Mouse (Mus musculus) MN1 (cell line): ENCODE data around the gene Ppp1r37.
A peak's percentile ranks its signal among the peaks of the same experiment; 100 is the strongest.

ENCODE experiments used
- DNase-seq: peaks from one replicate; pipeline ENCODE4 v3.0.0-alpha.2; 2016; ENCODE audit warnings: low spot score

Ppp1r37 gene

DNA sequence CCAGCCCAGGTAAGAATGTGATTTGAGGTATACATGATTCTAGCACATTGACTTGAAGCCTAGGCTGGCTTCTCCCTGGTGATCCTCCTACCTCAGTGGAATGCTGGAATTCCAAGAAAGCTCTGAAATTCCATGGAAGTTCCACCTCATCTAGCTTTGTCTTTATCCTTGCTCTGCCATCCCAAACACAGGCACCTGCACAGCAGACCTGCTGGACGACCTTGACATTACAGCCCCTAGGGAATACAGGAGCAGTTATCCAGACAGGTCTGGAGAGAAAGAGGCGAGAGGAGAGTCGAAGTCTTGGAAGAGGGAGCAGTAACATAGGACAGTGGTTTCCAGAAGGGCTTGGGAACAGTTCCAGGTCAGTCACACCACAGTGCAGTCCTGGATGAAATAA is 6.8 kb upstream of the Ppp1r37 start:
- DNase-seq, result no peak

GRCm38 (mm10) chr7:19567426-19567825 is 4.5 kb upstream of the Ppp1r37 start:
- DNase-seq, result no peak

DNA sequence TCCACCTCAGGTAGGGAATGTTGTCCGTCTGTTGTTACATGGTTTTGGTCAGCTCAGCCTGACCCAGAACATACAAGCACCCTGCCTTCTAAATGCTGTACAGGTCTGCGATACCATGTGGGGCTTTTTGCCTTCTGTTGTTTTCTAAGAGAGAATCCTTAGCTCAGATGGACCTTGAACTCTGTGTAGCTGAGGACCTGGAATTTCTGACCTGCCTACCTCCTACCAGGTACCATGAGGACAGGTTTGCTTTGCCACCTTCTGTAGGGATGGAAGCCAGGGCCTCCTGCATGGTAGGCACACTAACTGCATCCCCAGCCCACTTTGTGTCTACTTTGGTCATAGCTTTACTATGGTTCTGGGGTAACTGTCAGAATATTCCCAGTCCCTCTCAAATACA is 2.9 kb upstream of the Ppp1r37 start:
- no peak for DNase-seq

DNA sequence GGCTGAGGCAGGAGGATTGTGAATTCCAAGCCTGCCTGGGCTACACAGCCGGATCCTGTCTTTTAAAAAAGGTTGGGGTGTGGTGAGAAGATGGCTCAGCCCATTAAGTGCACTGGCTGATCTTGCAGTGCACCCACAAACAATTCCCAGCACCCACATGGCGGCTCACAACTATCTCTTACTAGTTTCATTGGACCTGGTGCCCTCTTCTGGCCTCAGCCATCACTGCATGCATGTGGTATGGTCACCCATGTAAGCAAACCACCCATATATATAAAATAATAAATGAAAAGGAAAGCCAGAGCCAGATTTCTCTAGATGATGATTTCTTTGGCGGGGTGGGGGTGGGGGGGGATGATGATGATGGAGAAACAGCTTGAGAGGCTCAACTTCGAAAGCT is 1.6 kb upstream of the Ppp1r37 start:
- DNase-seq, result no peak

GRCm38 (mm10) chr7:19563884-19564283 is 1.0 kb upstream of the Ppp1r37 start:
- no peak for DNase-seq

- peak; percentile 82 for DNase-seq
These were observed 872 bp downstream of the Ppp1r37 start for GRCm38 (mm10) chr7:19561765-19562642.

GRCm38 (mm10) chr7:19561431-19561764 is 1.5 kb downstream of the Ppp1r37 start:
- no peak for DNase-seq

DNA sequence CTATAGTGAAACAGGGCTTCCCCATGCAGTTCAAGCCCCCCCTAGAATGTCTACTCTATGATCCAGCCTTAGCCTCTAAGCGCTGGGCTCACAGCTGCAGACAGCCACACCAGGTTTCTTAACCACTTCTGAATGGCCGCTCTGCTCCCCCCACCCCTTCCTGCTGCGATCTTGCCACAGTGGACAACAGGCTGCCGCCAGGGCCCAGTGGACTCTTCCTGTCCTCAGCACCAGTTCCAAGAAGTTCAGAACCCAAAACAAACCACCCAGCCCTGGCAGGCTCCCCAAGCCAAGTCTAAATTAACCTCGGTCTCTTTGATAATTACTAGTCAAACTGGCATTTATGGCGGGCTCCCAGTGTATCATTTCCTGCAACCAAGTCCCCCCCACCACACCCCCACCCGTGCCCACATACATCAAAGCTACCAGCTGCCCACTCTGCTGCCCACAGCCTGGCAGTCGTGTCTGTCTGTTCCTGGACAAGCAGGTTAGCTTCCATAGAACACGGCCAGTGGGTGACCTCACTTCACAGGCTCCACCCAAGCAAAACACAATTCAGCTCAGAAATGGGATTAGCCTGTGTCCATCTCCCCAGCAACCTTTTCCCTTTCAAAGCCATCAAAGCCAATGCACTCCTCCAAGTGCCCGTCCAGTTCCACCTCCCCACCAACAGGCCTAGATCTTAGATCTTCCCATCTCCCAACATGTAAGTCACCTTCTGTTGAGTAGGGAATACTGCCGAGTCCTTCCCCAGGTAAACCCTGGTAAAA is 2.2 kb downstream of the Ppp1r37 start:
- DNase-seq, result peak; percentile 19

DNA sequence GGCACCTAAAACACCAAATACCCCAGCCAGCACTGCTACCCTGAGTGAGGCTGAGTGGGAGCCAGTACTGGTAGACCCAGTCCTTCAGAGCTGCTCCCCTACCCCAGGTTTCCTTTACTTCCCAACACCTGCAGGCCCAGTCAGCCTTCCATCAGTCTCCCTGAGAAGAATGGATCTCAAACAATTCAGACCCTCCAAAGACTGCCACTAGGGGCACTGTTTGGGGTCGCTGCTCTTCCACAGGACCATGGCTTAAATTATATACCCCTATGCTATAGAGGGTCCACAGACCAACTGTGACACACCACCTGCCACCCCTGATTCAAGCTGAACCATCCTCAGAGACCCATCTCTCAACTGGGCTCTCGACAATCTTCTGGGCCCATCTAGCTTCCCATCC is 3.9 kb downstream of the Ppp1r37 start:
- DNase-seq, result no peak

GRCm38 (mm10) chr7:19557982-19558900 is 4.6 kb downstream of the Ppp1r37 start:
- no peak for DNase-seq

- no peak for DNase-seq
These were observed 5.8 kb downstream of the Ppp1r37 start for GRCm38 (mm10) chr7:19557086-19557485.

- no peak for DNase-seq
These were observed 8.7 kb downstream of the Ppp1r37 start for GRCm38 (mm10) chr7:19554168-19554567.

- no peak for DNase-seq
These were observed 10.4 kb downstream of the Ppp1r37 start for GRCm38 (mm10) chr7:19552443-19552842.

DNA sequence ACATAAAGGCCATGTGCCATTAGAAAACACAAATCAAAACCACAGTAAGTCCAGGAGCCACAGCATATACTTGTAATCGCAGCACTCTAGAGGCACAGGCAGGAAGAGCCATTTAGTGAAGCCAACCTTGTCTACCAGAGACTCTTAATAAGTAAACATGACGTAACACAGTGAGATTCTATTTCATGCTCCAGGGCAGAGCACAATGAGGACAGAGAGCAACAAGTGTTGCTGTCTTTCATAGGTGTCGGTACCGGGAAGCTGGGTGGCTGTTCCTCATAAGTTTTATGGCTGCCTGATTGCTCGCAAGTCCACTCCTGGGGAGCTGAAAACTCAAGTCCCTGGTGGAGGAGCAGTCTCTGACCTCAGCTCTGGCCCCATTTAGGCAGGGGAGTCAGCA is 11.2 kb downstream of the Ppp1r37 start:
- no peak for DNase-seq

- no peak for DNase-seq
These were observed 13.5 kb downstream of the Ppp1r37 start for GRCm38 (mm10) chr7:19549394-19549793.

- no peak for DNase-seq
These were observed 15.4 kb downstream of the Ppp1r37 start for GRCm38 (mm10) chr7:19547344-19547969.

- DNase-seq, result no peak
These were observed 16.9 kb downstream of the Ppp1r37 start for GRCm38 (mm10) chr7:19546007-19546406.

DNA sequence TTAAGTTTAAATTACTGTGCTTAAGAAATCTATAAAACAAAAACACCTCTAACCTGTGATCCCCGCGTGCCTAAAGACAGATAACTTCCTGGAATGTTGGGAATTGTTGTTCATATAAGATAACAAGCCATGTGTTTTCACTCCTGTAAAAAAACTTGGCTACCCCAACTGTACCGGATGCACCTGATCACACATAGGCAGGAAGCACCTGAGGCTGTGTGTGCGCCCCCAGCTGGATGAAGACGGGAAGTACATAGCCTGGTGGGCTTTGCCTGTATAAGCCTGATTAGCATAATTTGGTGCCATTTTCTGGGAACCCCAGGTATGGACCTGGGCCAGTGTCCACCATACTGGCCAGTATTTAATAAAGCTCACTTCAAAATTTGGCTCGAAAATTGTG is 19.3 kb downstream of the Ppp1r37 start:
- no peak for DNase-seq

GRCm38 (mm10) chr7:19542155-19542691 is 20.7 kb downstream of the Ppp1r37 start:
- DNase-seq, result no peak

DNA sequence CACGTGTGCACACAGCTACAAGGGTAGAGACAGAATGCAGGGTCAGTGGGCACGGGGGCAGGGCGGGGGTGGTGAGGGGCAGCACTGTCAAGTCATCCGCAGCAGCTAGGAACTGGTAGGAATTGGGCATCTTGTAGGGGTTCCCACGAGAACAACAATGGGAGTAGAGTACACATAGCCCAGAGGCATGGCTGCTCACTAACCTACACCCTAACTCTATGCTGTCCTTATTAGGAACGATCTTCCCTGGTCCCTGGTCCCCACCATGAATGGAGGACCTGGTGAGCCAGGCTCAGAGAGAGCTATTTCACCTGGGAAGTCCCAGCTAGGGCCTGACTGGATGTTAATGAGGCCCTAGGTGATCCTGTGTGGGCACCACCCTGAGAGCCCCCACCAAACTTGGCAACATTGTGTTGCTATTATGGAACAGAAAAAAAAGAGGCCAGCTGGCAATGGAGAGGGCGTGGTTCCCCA is 21.2 kb downstream of the Ppp1r37 start:
- DNase-seq, result no peak

DNA sequence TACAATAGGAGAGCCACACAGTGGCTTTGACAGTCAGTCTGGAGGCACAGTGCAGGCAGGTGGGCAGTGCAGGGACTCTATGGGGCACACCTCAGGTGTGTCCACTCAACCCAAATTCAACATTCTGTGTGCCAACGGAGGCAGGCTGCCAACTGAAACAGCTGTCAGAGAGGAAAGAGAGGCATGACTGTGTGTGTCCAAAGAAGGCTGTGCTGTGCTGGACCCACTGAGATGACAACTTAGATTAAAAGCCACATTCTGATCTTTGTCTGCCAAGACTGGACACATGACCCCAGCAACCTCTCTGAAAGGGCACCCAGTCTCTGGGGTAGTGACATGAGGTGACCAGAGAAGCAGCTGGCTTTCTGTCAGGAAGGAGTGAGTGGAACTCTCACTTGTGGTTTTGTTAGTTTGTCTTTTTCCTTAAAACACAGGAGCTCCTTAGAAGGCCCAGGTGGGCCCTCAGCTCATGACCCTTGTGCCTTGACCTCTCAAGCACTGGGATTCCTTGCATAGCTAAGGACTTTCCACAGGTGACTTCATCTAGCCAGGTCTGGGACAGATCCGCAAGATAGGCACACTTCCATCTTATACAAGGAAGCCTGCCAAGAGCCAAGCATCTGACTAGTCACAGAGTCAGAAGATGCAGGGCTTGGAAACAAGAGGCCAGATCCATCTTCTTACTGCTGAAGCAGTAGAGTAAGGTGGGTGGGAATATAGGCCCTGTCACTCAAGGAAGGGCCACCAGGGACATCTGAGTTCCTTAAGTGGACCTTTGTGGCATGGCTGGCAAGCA is 21.9 kb downstream of the Ppp1r37 start:
- DNase-seq, result no peak
